Mouse (Mus musculus) gastrocnemius, postnatal 14 days (tissue): Measurements from ENCODE around the gene Bcar3. TPM values are rescaled to one million over a fixed set of nuclear protein-coding genes. Genes with fewer than 3 reads are reported as not detected.
A peak's percentile ranks its signal among the peaks of the same experiment; 100 is the strongest.

Experiments
- DNase-seq: peaks from one replicate; pipeline ENCODE4 v3.0.0; 2021; ENCODE audit warnings: mixed read lengths
- intact Hi-C: fragments of 180-260 bp; cut with DNase I; formaldehyde crosslinking; loops from one replicate; pipeline ENCODE4 v1.15.1; 2025; ENCODE audit warnings: low total_unique reads
- total RNA-seq, 2 experiments: library from RNA; stranded (reverse); gene quantifications; 2 replicates each; pipeline ENCODE4 v1.2.3; 2021

Bcar3 gene
- total RNA-seq, 2 experiments from 2014 or later: 8.3 to 9.5 TPM

GRCm38 (mm10) chr3:122405203-122405956, 111.4 kb downstream of the Bcar3 start:
- intact Hi-C loops: no loop called here
- DNase-seq: no peak

GRCm38 (mm10) chr3:122406416-122406815, 112.5 kb downstream of the Bcar3 start:
- DNase-seq: no peak
- intact Hi-C loops: no loop called here

- no peak for DNase-seq
- intact Hi-C loops: no loop called here
These were observed 113.8 kb downstream of the Bcar3 start for GRCm38 (mm10) chr3:122407757-122408156.

GRCm38 (mm10) chr3:122408798-122409311, 114.9 kb downstream of the Bcar3 start:
- intact Hi-C loops: no loop called here
- DNase-seq: no peak

- intact Hi-C loops: no loop called here
- no peak for DNase-seq
These were observed 117.7 kb downstream of the Bcar3 start for GRCm38 (mm10) chr3:122411590-122411989.

GRCm38 (mm10) chr3:122413729-122414561, 120.0 kb downstream of the Bcar3 start:
- DNase-seq: peak; percentile 56
- intact Hi-C loops: no loop called here

GRCm38 (mm10) chr3:122414868-122415267, 120.9 kb downstream of the Bcar3 start:
- intact Hi-C loops: no loop called here
- DNase-seq: no peak

GRCm38 (mm10) chr3:122417466-122417865, 123.5 kb downstream of the Bcar3 start:
- DNase-seq: no peak
- intact Hi-C loops: no loop called here

GRCm38 (mm10) chr3:122418564-122419274, 124.8 kb downstream of the Bcar3 start:
- intact Hi-C loops: no loop called here

GRCm38 (mm10) chr3:122419610-122420409, 125.9 kb downstream of the Bcar3 start:
- DNase-seq: peak; percentile 83
- intact Hi-C loops: loop anchor here (5.0 kb wide), 1 partner anchor 37 kb away; no protein-coding TSS in a partner anchor

More at GRCm38 (mm10) chr3:122418564-122419274, 124.8 kb downstream of the Bcar3 start:
- DNase-seq: no peak

GRCm38 (mm10) chr3:122420410-122420774, 126.5 kb downstream of the Bcar3 start:
- intact Hi-C loops: loop anchor here (5.0 kb wide), 1 partner anchor 37 kb away; no protein-coding TSS in a partner anchor
- peak; percentile 40 for DNase-seq

GRCm38 (mm10) chr3:122421042-122421702, 127.2 kb downstream of the Bcar3 start:
- intact Hi-C loops: loop anchor here (5.0 kb wide), 1 partner anchor 36 kb away; no protein-coding TSS in a partner anchor
- no peak for DNase-seq

- intact Hi-C loops: loop anchor here (5.0 kb wide), 1 partner anchor 35 kb away; no protein-coding TSS in a partner anchor
- no peak for DNase-seq
These were observed 127.9 kb downstream of the Bcar3 start for GRCm38 (mm10) chr3:122421802-122422201.

GRCm38 (mm10) chr3:122422276-122422675, 128.3 kb downstream of the Bcar3 start:
- intact Hi-C loops: loop anchor here (5.0 kb wide), 1 partner anchor 35 kb away; no protein-coding TSS in a partner anchor
- DNase-seq: no peak

- intact Hi-C loops: loop anchor here (5.0 kb wide), 1 partner anchor 34 kb away; no protein-coding TSS in a partner anchor
- no peak for DNase-seq
These were observed 129.7 kb downstream of the Bcar3 start for GRCm38 (mm10) chr3:122423643-122424042.

- intact Hi-C loops: no loop called here
- DNase-seq: no peak
These were observed 134.4 kb downstream of the Bcar3 start for GRCm38 (mm10) chr3:122428325-122428821.

GRCm38 (mm10) chr3:122430780-122431497, 137.0 kb downstream of the Bcar3 start:
- no peak for DNase-seq
- intact Hi-C loops: no loop called here
